24 mouse cellular contexts compared by ENCODE assay signal in genomic region chr2:110201770-110202169, GRCm38 (mm10).
DNase-seq lines count a peak whose midpoint lies in the region; ATAC-seq and TF ChIP-seq lines count a peak whose summit lies in the region.
"Had no signal": no experiment of that assay in that cellular context is flagged by ENCODE, and none has a peak within 500 bp of the region (broad histone marks: within the 10 kb centered on the region; RNA-seq: fewer than 3 reads in every experiment).

No protein-coding gene starts in this region.

- TF ChIP-seq CTCF in small intestine, adult 2 months (IDR thresholded peaks at IDR 0.05; ENCODE audit: extremely low read depth, insufficient read length, insufficient replicate concordance, low read depth, low read length), result no peak

- peaks cover 13% of the 10 kb centered on the region; the same call in 1 of the 2 replicates for H3K4me1 ChIP-seq in heart, embryonic 10.5 days
- H3K4me1 ChIP-seq in heart, embryonic 12.5 days (replicated peaks), result peaks cover 15% of the 10 kb centered on the region
- peaks cover 10% of the 10 kb centered on the region for H3K4me1 ChIP-seq in intestine, embryonic 16.5 days (ENCODE audit: control insufficient read depth, insufficient read depth, low read length)
- peaks cover 5% of the 10 kb centered on the region; the same call in 1 of the 2 replicates for H3K4me1 ChIP-seq in intestine, embryonic 15.5 days (replicated peaks)
- peaks cover 18% of the 10 kb centered on the region; the same call in 1 of the 2 replicates for H3K4me1 ChIP-seq in small intestine, adult 2 months (ENCODE audit: control insufficient read depth, insufficient read depth, insufficient read length, low read length)
- H3K4me1 ChIP-seq: forebrain, embryonic 12.5 days had no signal

- no peaks in the 10 kb centered on the region for H3K27me3 ChIP-seq in heart, embryonic 10.5 days (ENCODE audit: insufficient read depth, poor library complexity, severe bottlenecking)
- H3K27me3 ChIP-seq in heart, embryonic 12.5 days (replicated peaks), result no peaks in the 10 kb centered on the region
- no peaks in the 10 kb centered on the region for H3K27me3 ChIP-seq in intestine, embryonic 16.5 days (replicated peaks; ENCODE audit: control insufficient read depth, insufficient read depth, low read length)
- no peaks in the 10 kb centered on the region for H3K27me3 ChIP-seq in intestine, embryonic 15.5 days (replicated peaks)
- H3K27me3 ChIP-seq in small intestine, adult 2 months (ENCODE audit: control insufficient read depth, insufficient read depth, low read length), result no peaks in the 10 kb centered on the region
- H3K27me3 ChIP-seq: embryonic facial prominence, embryonic 13.5 days; embryonic facial prominence, embryonic 15.5 days had no signal

- TF ChIP-seq POLR2A in small intestine, adult 2 months (IDR thresholded peaks at IDR 0.05; ENCODE audit: low read depth, low read length), result no peak

- no peak for DNase-seq in heart, embryonic 10.5 days (ENCODE audit: low spot score)
- peak; percentile 58 for DNase-seq in kidney, adult 9 months
- no peak for DNase-seq in kidney, adult 8-10 months
- DNase-seq in left cerebral cortex, postnatal 36 days (ENCODE audit: low spot score in 2 of 2), result no peak
- DNase-seq: adrenal gland, adult 2 months; adrenal gland, postnatal 10 days; adrenal gland, postnatal 25 days; cerebellum, adult 11 months; cerebellum, adult 18-20 months; cerebellum, adult 8-10 months; cerebellum, adult 9-11 months; cerebellum, postnatal 14 days; cerebellum, postnatal 36 days; embryo, embryonic 11 days had no signal

- H3K9me3 ChIP-seq in heart, embryonic 10.5 days, result no peaks in the 10 kb centered on the region
- H3K9me3 ChIP-seq in heart, embryonic 12.5 days (replicated peaks), result no peaks in the 10 kb centered on the region
- no peaks in the 10 kb centered on the region for H3K9me3 ChIP-seq in intestine, embryonic 16.5 days (ENCODE audit: control insufficient read depth, low read length)
- no peaks in the 10 kb centered on the region for H3K9me3 ChIP-seq in intestine, embryonic 15.5 days
- H3K9me3 ChIP-seq: embryonic facial prominence, embryonic 13.5 days; embryonic facial prominence, embryonic 15.5 days; forebrain, embryonic 10.5 days; forebrain, embryonic 12.5 days had no signal

- ATAC-seq in heart, embryonic 12.5 days (ENCODE audit: insufficient number of reproducible peaks, low FRiP score), result no peak
- ATAC-seq in intestine, embryonic 16.5 days, result no peak
- no peak for ATAC-seq in intestine, embryonic 15.5 days
- ATAC-seq: forebrain, embryonic 14.5 days had no signal

- no peak overlapping the region for H3K4me3 ChIP-seq in heart, embryonic 10.5 days
- no peak overlapping the region for H3K4me3 ChIP-seq in heart, embryonic 12.5 days
- no peak overlapping the region for H3K4me3 ChIP-seq in intestine, embryonic 16.5 days (ENCODE audit: low read length)
- no peak overlapping the region for H3K4me3 ChIP-seq in intestine, embryonic 15.5 days (replicated peaks)
- H3K4me3 ChIP-seq in small intestine, adult 2 months (ENCODE audit: low read depth, low read length), result no peak overlapping the region
- H3K4me3 ChIP-seq: embryonic facial prominence, embryonic 13.5 days; embryonic facial prominence, embryonic 15.5 days; erythroblast, embryonic 14.5 days; forebrain, embryonic 10.5 days; forebrain, embryonic 12.5 days had no signal

- H3K36me3 ChIP-seq in heart, embryonic 10.5 days, result no peaks in the 10 kb centered on the region
- H3K36me3 ChIP-seq in heart, embryonic 12.5 days, result no peaks in the 10 kb centered on the region
- no peaks in the 10 kb centered on the region for H3K36me3 ChIP-seq in intestine, embryonic 16.5 days (ENCODE audit: control insufficient read depth, insufficient read depth, low read length)
- H3K36me3 ChIP-seq in intestine, embryonic 15.5 days, result no peaks in the 10 kb centered on the region
- H3K36me3 ChIP-seq in small intestine, adult 2 months (ENCODE audit: control insufficient read depth, insufficient read depth, low read length), result no peaks in the 10 kb centered on the region
- H3K36me3 ChIP-seq: embryonic facial prominence, embryonic 13.5 days; embryonic facial prominence, embryonic 15.5 days; forebrain, embryonic 10.5 days; forebrain, embryonic 12.5 days had no signal

- WGBS in heart, embryonic 10.5 days, result 88% methylated on average over 4 of the region's 4 CpGs
- 83% methylated on average over 4 of the region's 4 CpGs for WGBS in heart, embryonic 12.5 days
- 74% methylated on average over 4 of the region's 4 CpGs for WGBS in intestine, embryonic 16.5 days
- 73% methylated on average over 4 of the region's 4 CpGs for WGBS in intestine, embryonic 15.5 days
- 52% methylated on average over 4 of the region's 4 CpGs for WGBS in small intestine, adult 2 months

- intact Hi-C loops in left cerebral cortex, postnatal 36 days (cut with DNase I), result loop anchor here (10.0 kb wide), 2 partner anchors 137 to 187 kb away; partner anchors contain the start of gene Ccdc34

- no peak overlapping the region for H3K9ac ChIP-seq in heart, embryonic 12.5 days
- H3K9ac ChIP-seq in intestine, embryonic 16.5 days (ENCODE audit: low read depth, low read length), result no peak overlapping the region
- H3K9ac ChIP-seq in intestine, embryonic 15.5 days, result no peak overlapping the region
- H3K9ac ChIP-seq: embryonic facial prominence, embryonic 13.5 days; embryonic facial prominence, embryonic 15.5 days; forebrain, embryonic 12.5 days had no signal

- H3K4me2 ChIP-seq in heart, embryonic 12.5 days, result no peak overlapping the region
- 0 out of 2 replicates have a peak overlapping the region, but pooled peaks have one; percentile 15 for H3K4me2 ChIP-seq in intestine, embryonic 16.5 days (ENCODE audit: low read depth, low read length)
- H3K4me2 ChIP-seq in intestine, embryonic 15.5 days (replicated peaks), result no peak overlapping the region
- H3K4me2 ChIP-seq: embryonic facial prominence, embryonic 13.5 days; embryonic facial prominence, embryonic 15.5 days; forebrain, embryonic 12.5 days had no signal

- peak overlapping the region; percentile 36; the same call in 1 of the 2 replicates for H3K27ac ChIP-seq in heart, embryonic 10.5 days
- H3K27ac ChIP-seq in heart, embryonic 12.5 days (ENCODE audit: poor library complexity, severe bottlenecking), result no peak overlapping the region
- peak overlapping the region; percentile 63 for H3K27ac ChIP-seq in intestine, embryonic 16.5 days (ENCODE audit: low read length)
- no peak overlapping the region for H3K27ac ChIP-seq in intestine, embryonic 15.5 days
- peak overlapping the region; percentile 60 for H3K27ac ChIP-seq in small intestine, adult 2 months (ENCODE audit: insufficient read depth, low read depth, low read length)
- H3K27ac ChIP-seq: embryonic facial prominence, embryonic 13.5 days; embryonic facial prominence, embryonic 15.5 days; forebrain, embryonic 10.5 days; forebrain, embryonic 12.5 days had no signal

Comparison
In these comparisons a context has a peak if more than half of its experiments do, and no peak if none do; other contexts are left out.
1. H3K27ac ChIP-seq: peak in heart, embryonic 10.5 days (single experiment), intestine, embryonic 16.5 days (single experiment) and small intestine, adult 2 months (single experiment); none in heart, embryonic 12.5 days (single experiment) and intestine, embryonic 15.5 days (single experiment).